Mouse (Mus musculus) adrenal gland, postnatal 25 days (tissue): ENCODE data around the gene Gm28490. TPM values are rescaled to one million over a fixed set of nuclear protein-coding genes. Genes with fewer than 3 reads are reported as not detected.
"Not testable (repeated sequence)": the region's sequence is repeated elsewhere in the genome, so short reads cannot be mapped to it uniquely, and the experiment has no call there.

Experiments used
- DNase-seq: peaks from one replicate; pipeline ENCODE4 v3.0.0; 2021; ENCODE audit warnings: mixed read lengths
- long read RNA-seq: library from polyadenylated mRNA; stranded (forward); transcript quantifications from one replicate; pipeline ENCODE4 v2.0.0, GENCODE M21; 2021
- total RNA-seq: library from RNA; stranded (reverse); gene quantifications from 2 replicates; pipeline ENCODE4 v1.2.3, GENCODE M21; 2021

The Gm28490 gene
- total RNA-seq: not detected in 2 replicates
- long read RNA-seq: 0 reads

DNA sequence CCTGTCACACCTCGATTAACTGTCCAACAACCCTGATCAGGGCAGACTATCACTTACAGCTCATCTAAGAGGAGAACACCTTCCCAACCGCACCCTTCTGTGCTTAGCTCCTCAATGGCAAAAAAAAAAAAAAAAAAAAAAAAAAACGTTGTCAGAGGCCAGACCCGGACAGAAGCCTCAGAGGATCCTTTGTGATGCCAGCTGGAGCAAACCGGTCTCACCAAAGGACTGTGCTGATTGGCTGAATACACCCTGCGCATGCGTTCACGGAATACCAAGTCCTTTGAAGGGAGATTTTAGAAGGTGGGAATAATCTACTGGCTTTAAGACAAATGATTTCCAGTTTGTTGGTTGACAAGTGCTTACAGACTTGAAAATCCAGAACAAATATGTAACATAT is at the start of gene Gm28490:
Gene Gm28490, minus strand, starts transcription at position 101 of the 400 bp plus-strand sequence.
- not testable (repeated sequence) for DNase-seq
